Mouse (Mus musculus): ENCODE data around the gene Nat14.
A peak's percentile ranks its signal among the peaks of the same experiment; 100 is the strongest.

Gene Nat14

GRCm38 (mm10) chr7:4943223-4943815 lies 21.5 kb downstream of the Nat14 start:
- peak; percentile 93 to 98 for DNase-seq (ENCODE audit: inconsistent age in 2 of 2, low spot score in 1 of 2)

DNA sequence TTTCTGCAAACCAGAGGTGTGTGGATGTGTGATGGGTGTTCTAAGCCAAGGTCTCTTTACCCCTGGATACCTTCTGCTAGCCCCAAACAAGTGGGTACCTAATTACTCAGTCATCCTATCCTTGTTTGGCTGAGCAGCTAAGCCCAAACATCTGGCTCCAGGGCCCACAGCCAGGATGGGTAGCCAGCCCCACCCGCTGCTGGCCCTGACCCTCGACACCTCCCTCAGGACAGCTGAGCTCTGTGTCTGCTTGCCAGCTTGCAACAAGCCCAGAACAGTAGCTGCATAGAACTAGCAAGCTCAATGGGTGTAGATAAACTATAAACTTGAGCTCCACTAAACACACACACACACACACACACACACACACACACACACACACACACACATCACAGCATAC lies 26.0 kb downstream of the Nat14 start:
- peak; percentile 72 to 85 for DNase-seq (ENCODE audit: inconsistent age in 2 of 2, low spot score in 1 of 2)

DNA sequence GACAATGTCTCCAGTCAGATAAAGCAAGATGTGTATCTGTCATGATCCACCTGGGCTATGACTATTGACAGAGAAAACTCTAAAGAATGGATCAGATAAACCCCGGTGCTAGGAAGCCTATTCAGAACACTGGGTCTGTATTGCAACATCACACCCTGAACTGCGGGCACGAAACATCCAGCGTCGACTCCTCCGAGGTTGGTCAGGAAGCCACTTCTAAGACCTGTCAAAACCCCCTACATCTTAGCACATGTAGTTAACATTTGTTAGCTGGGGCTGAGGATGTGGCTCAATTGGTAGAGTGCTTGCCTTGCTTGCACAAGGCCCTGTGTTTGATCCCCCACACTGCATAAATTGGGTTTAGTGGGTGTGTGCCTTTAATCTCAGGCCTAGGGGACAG lies 26.6 kb downstream of the Nat14 start:
- no peak for DNase-seq (ENCODE audit: inconsistent age in 2 of 2, low spot score in 1 of 2)

DNA sequence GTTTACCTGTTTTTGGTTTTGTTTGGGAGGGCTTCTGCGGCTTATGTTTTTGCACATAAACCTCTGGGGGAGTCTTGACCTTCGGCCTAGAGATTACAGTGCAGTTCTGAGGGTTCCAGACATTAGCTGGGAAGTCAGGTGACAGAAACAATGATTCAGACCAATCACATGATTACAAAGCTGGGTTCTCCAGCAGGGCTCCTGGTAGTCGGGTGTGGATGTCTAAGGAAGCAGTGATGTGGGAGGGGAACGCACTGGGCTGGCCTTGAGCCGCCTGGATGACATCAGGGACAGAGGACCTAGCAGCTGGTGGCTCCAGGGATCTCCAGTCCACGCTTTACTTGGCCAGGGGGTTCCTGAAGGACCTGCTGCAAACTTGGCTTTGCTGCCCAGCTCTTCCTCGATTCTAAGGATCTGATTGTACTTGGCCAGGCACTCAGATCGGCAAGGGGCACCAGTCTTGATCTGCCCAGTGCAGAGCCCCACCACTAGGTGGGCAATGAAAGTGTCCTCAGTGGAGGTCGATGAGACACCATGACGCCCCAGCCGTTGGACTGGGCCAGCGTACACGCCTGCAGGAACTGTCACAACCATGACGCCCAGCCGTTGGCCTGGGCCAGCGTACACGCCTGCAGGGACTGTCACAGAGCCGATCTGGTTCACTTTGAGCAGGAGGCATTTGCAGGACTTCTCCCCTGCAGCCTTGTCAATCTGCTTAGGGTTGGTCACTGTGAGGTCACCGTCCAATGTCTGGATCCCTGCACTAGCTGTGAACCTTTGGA lies 28.9 kb downstream of the Nat14 start:
- DNase-seq (ENCODE audit: inconsistent age in 2 of 2, low spot score in 1 of 2): peak; percentile 78 to 80

GRCm38 (mm10) chr7:4953815-4954445 lies 32.1 kb downstream of the Nat14 start:
- no peak for DNase-seq (ENCODE audit: inconsistent age in 2 of 2, low spot score in 1 of 2)

GRCm38 (mm10) chr7:4957361-4957760 lies 35.5 kb downstream of the Nat14 start:
- no peak for DNase-seq (ENCODE audit: inconsistent age in 2 of 2, low spot score in 1 of 2)

DNA sequence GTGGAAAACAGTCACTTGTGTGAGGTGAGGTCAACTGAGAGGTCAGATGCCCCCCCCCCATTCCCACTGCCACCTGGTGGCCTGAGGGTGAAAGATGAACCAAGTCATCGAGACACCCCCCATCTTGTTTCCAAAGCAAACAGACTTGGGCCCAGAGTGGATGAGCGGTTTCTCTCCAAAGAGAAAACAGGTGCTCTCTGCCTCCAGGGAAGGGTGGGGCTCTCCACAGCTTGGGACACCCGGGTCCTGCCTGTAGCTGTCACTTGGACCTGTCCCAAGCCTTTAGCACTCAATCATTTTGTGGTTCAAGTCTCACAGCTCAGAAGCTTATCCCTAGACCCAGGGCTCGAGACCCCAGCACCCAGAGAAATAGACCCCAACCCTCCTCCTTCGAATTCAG lies 41.7 kb downstream of the Nat14 start:
- DNase-seq (ENCODE audit: inconsistent age in 2 of 2, low spot score in 1 of 2): no peak

- DNase-seq (ENCODE audit: inconsistent age in 2 of 2, low spot score in 1 of 2): peak; percentile 88 to 95
These were observed 42.4 kb downstream of the Nat14 start, which contains the start of gene Sbk2 for GRCm38 (mm10) chr7:4964272-4964671. Sbk2 (minus strand) TSS chr7:4964406.

DNA sequence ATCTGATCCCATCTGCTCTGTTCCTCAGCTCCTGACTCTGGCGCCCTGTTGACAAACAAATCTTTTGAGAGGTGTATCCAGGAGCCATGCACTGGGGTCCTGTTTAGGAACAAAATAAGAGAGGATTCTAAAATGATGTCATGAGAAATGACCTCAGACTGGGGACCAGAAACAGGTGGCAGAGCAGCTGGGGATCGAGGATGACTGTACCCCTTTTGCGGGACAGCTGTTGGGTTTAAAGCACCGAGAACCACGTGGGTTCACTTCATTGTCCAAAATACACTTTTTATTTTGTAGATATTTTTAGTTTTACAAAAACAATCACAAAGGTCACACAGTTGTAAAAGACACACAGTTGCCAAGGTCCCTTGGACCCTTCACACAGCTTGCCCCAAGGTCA lies 43.2 kb downstream of the Nat14 start:
- no peak for DNase-seq (ENCODE audit: inconsistent age in 2 of 2, low spot score in 1 of 2)

DNA sequence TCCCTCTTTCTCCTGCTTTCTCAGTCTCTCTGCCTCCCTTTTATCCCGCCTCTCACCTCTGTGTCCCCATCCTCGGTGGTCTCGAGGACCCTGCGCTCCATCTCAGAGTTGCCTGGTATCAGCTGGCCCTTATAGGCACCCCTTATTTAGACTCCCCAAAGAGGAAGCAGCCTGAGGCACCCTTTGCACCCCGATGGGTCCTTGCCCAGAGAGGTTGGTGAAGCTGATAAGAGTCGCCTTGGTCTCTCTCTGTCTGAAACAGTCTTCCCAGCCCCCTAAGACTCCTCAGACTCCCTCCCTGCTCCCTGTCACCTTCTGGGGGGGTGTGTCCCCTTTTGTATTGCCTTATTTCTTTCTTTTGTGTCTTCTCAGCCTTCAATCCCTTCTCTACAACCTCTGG lies 49.2 kb downstream of the Nat14 start, which contains the start of gene Sbk3:
Sbk3 (minus strand) TSS at position 101 of the 400 bp plus-strand sequence.
- no peak for DNase-seq (ENCODE audit: inconsistent age in 2 of 2, low spot score in 1 of 2)

DNA sequence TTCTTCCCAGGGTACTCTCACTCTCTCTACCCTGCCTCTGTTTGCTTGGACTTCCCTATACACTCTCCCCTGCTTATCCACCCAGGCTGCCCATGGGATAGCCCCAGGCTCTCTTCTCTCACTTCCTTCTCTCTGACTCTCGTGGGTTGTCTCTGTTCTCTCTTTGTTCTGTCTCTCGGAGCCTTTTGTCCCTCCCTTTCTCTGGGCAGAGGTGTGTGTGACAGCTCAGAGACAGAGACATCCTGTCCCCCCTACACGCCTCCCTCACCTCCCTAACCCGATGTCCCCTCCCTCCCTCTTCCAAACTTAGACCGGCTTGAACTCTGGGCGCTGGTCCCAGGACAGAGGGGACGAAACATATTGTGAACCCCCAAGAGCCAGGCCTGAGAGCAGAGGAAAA lies 49.9 kb downstream of the Nat14 start:
- DNase-seq (ENCODE audit: inconsistent age in 2 of 2, low spot score in 1 of 2): no peak

DNA sequence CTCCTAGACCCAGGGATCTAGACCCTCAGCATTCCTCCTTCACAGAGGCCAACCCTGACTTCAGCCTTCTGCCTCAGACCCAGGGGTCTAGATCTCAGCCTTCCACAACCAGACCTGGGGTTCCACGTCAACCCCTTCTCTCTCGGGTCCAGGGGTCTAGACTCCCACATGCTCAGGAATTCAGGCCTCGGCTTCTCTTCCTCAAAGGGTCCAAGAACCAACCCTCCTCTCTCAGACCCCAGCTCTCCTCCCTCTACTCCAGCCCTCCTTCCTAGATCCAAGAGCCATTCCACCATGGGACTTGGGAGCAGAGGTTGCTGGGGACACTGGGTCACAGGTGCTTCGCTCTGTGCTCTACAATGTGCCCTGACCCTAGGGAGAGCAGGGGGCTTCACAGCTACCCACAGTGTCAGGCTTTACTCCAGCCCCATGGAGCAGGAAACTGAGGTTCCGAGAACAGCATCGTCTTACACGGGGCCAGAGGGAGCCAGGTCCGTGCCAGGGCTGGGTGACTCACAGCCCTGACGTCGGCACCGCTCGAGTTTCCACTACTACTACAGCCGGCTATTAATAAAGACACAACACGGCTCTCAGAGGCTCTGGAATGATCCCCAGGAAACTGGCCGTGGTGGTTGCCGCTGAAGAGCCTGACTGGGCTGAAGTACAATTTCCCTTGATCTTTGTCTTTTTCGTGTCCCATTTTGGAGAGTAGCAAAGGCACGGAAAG lies 50.7 kb downstream of the Nat14 start:
- peak; percentile 87 to 92 for DNase-seq (ENCODE audit: inconsistent age in 2 of 2, low spot score in 1 of 2)
